Mouse (Mus musculus) adrenal gland, adult 2 months (tissue): ENCODE data around the gene Spata13. TPM values are rescaled to one million over a fixed set of nuclear protein-coding genes. Genes with fewer than 3 reads are reported as not detected.

ENCODE experiments used
- DNase-seq: peaks from one replicate; pipeline ENCODE4 v3.0.0; 2021
- polyA plus RNA-seq: library from polyadenylated mRNA; depleted of rRNA; stranded (reverse); fragments of >200 nt; gene quantifications from 2 replicates; pipeline ENCODE4 v1.2.3, GENCODE M21; 2012
- total RNA-seq, 2 experiments: library from RNA; stranded (reverse); gene quantifications; 2 replicates each; pipeline ENCODE4 v1.2.3; 2021

Gene Spata13
- total and polyA plus RNA-seq, 3 experiments = 41.9 to 151 (median 144) TPM

DNA sequence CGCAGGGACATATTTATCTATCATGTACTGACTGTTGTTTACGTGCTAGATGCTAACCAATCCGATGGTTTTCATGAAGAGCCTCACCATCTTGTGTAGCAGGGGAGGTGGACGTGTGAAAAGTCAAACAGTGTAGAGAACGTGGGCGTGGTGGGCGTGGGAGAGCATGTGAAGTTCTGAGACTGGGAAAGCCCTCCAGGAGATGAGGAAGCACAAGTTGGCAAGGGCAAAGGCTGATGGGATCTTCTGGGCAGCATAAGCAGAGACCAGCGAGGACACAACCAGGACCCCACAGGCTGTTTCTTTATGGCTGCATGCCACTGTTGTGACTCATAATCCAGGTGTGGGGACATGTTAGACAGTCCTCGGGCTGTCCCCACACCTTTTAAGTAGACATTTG, 5.4 kb downstream of the Spata13 start:
- no peak for DNase-seq

DNA sequence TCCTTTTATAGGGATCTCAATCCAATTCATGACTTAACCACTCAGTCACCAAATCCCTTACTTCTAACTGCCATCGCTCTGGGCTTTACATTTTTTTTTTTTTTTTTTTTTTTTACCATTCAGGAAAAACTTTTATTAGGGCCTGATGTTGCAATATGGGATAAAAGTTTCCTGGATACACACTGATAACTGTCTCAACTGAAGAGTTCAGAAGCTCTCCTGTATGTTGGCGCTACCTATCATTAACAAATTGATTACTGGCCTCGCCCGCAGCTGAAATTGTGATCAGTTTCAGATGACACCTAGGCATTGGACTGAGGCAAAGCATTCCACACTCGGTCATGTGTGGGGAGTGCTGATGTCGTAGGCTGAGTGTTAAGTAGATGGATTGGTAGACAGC, 7.3 kb downstream of the Spata13 start:
- DNase-seq = no peak

DNA sequence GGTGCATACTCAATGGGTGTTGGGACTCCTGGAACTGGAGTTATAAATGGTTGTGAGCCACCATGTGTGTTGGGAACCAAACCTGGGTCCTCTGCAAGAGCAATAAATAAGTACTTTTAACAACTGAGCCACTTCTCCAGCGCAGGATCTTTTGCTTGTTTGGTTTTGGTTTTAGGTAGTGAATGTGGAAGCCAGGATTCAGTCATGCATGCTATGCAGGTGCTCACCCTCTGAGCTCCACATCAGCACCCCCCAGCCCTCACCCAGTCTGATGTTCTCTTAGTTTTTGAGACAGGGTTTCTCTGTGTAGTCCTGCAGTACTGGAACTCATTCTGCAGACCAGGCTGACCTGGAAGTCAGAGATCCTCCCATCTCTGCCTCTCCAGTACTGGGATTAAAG, 8.3 kb downstream of the Spata13 start:
- DNase-seq = no peak

DNA sequence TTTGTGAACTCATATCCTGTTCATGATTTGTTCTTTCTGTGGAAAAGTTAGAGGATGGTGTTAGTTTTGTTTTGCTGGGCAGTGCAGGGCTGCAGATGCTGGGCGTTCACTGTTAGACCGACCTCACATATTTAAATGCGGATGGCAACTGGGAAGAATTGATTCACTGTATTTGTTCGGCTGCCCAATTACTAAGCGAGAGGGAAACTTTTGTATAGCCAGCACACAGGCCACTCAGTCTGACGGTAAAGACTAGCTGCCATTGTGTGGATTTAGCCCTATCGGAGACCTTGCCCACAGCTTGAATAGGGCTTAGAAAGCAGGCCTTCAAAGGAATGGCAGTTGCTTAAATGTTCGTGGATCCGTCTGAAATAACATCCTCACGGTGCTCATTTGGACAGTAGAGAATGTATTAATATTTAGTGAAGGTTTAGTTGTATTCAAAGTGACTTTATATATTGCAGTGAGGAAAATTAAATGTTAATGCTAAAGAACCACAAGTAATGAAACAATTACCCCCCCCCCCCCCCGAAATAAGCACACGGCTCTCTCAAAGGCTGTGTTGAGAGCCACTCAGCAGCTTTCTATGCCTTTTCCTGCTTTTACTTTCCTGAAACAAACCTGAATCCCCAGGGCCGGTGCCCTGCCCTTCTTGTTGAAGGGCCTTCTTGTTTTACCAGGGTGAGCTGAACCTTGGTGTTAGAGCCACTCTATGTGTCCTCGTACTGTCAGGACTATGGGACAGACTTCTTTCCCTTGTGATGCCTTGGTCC, 9.5 kb downstream of the Spata13 start:
- no peak for DNase-seq

DNA sequence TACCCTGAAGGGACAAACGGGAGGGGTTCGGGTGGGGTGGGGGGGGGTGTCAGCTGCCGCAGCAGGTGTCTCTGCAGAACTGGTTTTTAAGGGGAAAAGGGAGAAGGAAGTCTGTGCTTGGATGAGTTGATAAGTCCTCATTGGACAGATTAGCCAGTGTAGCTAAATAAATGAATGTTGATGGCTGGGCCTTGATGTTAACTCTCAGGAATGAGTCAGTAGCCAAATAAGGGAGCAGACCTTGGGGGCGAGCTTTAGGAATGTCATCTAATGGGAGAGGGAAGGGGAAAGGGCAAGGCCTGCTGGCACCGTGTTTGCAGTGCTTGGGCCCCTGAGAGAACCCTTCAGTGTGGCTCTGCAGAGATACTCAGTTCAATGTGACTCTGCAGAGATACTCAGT, 12.6 kb downstream of the Spata13 start:
- DNase-seq = peak; percentile 88

DNA sequence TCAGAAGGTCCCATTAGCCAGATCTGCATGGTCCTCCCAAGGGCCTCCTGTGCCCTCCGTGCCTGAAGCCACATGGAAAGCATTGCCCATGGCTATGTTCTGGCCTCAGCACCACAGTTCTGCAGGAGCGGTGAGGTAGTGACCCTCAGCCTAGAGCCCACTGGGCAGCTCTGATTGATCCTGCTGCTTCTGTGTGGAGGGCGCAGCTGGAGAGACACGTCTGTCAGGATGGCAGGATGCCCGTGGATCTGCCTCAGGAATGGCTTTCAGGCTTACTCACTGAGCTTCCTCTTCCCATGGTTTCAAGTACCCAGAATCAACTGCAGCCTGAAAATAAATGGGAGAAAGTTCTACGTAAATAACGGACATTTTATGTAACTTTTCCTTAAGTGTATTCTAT, 14.1 kb downstream of the Spata13 start:
- DNase-seq = peak; percentile 62

DNA sequence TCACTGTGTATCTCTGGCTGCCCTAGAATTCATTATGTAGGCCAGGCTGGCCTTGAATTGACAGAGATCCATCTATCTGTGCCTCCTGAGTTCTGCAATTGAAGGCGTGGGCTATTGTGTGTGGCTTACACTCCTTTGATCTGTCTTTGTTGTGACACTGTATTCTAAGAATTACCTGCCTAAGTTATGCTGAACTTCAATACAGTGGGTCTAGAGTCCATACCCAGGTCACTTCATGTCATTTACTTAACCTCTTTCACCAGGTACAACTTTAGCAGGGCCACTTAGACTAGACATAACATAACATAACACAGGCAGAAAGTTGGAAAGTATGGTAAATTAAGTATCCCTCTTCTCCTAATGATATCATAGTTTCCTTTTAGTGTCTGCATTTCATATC, 15.2 kb downstream of the Spata13 start:
- DNase-seq = no peak

DNA sequence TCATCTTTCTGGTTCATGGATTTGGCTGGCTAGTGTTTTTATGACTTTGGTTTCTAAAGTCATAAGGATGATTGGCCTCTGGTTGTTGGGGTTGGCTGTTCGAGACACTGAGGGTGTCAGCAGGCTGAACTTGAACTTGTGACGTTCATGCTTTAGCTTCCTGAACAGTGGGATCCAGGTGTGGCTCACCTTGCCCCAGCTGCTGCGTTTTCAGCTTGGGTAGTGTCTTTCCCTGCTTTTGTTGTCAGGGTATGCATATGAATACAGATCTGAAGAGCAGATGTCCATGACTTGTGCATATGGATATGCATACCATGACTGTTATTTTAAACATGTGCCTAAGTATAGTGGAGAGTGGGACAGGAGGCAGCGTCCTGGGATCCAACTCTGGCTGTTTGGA, 19.4 kb downstream of the Spata13 start:
- no peak for DNase-seq

DNA sequence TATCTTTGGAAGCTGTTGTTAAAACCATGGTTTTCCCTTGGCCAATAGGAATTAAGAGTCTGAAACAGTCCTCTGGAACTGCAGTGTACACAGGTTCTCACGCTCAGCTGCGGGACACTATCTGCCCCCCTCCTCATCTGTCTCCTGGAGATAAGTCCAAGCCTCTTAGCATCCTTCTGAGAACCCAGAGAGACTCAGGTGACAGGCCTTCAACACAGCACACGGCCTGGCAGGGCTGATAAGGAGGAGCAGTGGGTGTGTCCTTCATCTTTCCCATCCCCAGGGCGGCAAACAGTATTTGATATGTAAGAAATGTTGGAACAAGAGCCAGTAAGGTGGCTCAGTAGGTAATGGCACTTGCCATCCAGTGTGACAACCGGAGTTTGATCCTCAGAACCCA, 20.2 kb downstream of the Spata13 start:
- DNase-seq = no peak

DNA sequence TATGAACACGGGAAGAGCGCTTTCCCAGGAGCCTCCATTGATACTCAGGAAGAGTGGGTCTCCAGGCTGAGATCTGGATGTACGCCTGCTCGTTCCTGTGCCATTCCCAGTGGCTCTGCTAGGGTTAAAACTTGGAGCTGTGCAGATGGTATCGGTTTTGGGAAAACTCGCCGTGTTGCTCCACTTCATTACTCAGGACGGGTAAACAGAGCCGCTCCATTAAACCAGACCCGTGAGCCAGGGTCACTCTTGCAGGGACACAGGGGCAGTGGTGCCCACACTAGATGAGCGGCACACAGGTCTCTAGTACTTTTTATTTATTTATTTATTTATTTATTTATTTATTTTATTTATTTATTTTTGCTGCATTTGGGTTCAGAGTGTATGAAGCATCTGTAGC, 20.9 kb downstream of the Spata13 start:
- no peak for DNase-seq

DNA sequence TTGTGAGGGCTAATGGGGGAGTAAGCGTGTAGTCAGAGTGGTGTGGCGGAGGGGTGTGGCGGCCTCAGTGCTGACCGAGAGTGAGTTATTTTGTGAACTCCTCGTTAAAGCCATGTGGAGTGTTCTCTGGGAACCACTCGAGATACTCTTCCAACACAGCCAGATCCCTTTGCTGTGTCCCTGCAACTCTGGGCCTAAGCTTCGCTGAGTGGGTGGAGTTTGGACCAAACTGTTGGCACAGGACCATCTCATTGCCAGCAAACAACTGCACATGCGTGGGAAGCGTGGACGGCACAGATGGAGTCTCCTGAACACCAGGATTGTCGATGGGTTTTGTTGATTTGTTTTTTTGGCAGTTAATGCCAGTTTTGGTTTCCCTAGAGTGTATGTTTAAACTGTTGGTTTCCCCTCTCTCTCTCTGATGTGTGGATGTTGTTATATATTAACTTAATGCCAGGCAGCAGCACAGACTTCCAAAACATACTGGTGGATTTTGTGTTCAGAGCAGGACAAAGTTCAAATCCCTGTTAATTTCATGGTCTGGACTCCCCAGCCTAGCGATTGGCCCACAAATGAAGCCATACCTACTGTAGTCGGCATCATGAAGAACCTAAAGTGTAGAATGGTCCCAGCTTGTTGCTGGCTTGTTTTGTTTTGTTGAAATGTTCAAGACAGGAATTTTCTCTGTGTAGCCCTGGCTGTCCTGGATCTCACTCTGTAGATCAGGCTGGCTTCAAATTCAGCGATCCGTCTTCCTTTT, 22.3 kb downstream of the Spata13 start:
- DNase-seq = peak; percentile 89

DNA sequence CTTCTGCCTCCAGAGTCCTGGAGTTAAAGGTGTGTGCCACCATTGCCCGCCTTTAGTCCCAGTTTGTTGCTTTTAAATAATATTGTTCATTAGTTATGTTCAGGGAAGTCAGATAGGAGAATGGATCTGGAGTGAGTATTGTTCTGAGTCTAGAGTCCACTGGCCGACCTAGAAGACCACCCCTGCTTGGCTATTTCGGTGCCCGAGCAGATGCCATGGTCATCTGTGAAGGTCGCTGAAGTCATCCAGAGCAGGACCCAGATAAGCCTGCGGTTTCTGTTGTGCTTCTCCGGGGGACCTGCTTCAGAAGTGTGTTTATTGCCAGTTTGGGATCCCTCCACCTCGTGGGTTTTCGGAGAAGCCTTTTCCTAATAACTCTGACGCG, 22.9 kb downstream of the Spata13 start:
- DNase-seq = peak; percentile 84

DNA sequence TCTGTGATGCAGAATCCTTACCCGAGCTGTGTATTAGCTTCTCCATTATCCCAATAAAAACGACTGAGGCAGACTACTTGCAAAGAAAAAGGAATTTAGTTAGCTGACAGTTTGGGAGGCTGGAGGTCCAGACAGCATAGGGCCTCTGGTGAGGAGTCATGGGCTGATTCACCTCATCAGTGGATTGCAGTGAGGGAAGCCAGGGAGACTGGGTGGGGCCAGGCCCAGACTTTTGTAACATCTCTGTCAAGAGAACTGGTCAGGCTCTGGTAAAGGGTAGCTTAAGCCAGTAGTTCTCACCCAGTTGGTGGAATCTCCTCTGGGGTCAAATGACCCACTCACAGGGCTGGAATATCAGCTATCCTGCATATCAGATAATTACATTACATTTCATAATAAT, 24.1 kb downstream of the Spata13 start:
- DNase-seq = peak; percentile 82

DNA sequence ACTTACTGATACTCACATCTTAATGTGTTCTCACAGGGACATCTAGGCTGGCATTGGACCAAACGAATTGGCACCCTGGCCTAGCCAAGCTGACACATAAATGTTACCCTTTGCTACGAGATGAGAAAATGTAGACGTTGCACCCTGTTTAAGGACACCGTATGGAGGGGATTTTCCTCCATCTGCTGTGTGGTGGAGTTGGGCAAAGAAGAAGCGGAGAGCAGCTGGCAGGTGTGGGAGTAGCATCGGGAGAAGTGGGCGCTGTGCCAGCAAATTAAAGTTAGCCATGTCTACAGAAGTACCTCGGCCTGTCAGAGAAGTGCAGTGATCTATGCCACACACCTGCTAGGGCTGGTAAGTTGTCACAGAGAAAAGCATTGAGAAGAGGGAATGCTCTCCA, 25.7 kb downstream of the Spata13 start:
- no peak for DNase-seq

DNA sequence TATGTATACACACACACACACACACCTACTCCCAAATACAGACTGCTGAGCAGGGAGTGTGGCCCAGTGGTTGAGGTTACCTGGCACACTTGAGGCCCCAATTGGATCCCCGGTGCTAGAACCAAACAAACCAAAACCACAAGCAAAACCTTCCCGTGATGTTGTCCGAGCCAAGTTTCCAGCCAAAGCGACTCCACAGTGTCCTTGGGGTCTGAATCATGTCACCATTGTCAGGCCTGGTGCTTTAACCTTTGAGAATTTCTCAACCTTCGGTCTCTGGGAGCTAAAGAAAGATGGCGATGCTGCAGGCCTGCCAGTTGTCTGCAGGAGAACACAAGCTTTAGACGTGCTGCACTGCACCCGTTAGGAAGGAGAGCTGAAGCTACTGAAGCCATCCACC, 26.8 kb downstream of the Spata13 start:
- peak; percentile 80 for DNase-seq

DNA sequence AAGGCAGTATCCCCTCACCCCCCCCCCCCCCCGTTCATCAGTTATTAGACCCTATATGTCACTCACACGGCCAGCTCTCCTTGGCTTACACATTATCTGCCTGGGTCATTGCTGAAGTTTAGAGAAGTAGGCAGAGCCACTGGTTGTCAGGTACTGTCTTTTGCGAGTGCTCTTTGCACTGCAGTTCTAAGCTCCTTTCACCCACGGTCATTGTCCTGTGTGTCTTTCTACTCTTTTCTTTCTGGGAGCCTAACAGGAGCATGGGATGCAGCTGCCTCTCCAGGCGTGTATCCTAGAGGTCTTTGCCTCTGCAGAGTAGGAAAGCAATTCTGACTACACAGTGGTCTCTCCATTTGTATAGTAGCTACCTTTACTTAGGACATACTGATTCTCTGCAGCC, 27.5 kb downstream of the Spata13 start:
- no peak for DNase-seq

DNA sequence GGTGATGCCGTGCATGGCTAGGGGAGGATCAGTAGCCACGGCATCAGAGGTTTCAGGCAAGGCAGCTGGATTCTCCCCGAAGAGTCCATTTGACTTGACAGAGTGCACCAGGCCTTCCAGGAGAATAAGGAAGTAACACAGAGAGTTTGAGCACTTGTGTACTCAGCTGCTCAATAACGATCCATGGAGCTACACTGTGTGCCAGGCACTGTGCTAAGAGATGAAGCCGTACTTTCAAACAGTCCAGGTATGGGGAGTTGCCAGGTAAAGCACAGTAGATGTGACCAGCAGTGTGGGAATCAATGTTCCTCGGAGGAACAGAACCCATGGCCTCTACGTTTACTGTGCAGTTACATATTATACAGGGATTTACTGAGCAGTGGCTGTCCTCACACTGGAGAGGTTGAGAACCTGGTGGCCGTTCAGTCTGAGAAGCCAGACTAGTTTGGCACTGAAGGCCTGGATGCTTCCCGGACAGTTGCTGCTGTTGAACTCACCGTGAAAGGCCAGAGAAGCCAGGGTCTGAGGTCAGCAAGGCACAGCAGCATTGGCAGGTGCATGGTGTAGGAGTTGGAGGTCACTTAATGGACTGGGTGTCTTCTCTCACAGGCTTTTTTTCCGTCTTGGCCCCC, 29.6 kb downstream of the Spata13 start:
- DNase-seq = no peak

DNA sequence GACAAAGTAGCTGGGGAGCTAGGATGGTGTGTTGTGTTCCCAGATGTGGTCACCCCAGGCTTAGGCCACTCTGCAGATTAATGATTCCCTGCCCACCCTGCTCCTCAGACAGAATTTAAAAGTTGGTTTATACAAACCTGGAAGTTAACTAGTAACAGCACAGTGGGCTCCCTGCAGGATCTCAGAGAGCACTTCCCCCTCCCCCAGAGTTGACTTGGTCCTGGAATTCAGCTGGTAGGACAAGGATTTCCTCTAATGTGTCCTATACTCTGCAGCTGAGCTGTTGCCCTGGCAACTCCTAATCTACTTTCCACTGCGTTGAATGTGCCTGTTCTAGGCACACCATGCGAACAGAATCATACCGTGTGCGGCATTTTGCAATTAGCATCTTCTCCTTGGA, 30.8 kb downstream of the Spata13 start:
- DNase-seq = no peak

DNA sequence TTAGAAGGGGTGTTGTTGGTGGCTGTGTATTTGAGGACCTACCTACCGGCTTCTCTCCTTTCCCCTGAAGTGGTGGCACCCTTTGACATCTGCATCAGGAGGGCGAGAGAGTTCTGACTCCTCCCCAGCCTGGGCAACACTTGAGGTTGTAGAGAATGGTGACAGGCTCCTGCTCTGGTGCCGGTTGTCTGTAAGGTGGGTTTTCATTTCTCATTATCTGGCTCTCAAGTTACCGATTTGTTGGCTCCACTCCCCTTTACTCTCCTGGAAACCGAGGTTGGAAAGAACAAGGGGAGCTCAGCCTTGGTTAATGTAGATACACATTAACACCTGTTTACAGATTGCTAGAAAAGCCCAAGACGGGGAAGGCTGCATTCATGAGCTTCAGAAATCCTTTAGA, 31.5 kb downstream of the Spata13 start:
- DNase-seq = no peak

DNA sequence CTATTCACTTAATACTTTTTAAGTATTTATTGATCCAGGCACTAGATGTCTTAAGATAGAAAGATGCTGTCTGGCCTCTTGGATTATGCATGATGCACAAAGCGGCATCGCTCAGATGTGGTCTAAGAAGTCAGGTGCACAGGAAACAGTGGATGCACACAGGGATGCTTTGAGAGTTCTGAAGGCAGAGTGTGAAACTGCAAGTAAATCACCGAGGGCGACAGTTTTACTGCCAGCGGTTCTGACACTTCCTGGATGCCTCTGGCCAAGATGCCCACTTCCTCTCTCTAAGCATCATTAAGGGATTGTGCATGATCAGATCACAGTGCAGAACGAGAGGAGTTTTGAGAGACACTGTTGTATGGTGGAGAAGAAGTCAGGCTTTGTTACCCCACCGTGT, 32.5 kb downstream of the Spata13 start:
- no peak for DNase-seq

DNA sequence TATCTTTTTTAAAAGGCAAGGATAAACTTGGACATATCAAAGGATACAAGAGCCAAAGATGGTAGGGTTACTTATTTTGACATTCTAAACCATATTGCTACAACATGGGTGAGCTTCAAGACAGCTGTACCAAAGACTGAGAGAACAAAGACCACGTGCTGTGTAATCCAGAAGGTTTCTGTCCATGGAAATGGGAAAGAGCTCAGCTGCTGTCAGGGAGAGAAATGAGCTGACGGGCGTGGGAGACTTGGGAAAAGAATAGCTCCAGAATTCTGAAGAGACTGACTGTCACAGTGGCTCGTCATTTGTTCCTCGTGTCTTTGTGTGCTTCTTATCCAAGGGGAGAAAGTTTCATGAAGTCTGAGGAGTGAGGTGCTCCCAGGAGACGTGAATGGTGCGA, 36.4 kb downstream of the Spata13 start:
- DNase-seq = no peak

DNA sequence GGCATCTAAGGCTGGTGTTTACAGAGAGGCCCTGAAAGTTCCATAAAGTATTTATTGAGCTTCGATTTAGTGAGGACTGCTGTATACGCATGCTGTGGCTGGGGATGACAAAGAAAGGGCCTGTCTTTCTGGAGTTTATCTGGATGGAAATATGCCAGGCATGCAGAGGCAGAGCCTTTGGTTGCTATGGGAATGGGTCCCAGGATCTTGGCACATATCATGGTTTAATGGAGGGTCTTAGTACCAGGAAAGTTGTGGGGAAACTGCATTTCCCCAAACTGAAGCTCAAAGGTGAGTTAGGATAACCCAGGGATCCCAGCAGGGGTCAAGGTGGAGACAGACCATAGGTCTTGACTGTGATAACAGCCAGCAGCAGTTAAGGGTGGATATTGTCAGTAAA, 37.7 kb downstream of the Spata13 start:
- DNase-seq = no peak

DNA sequence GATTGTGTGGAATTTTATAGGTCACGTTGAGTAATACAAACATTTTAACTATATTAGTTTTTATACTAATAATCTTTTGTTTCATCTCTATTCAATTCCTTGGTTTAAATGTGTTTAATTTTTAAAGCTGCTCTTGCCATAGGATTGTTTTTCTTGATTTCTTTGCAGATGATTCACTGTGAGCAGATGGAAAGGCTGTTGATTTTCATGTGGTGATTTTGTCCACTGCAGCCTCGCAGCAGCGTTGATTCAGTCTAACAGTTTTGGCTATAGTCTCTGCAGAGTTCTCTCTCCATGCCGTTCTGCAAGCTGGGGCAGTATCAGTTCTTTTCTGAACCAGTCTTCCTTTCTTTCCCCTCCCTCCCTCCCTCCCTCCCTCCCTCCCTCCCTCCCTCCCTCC, 41.9 kb downstream of the Spata13 start:
- DNase-seq = no peak
